Mouse (Mus musculus): ENCODE measurements at regions not wholly inside any gene's neighbourhood (a gene's known extent, or its start where the extent isn't known, plus 50 kb on each side); places are given as distances from the start of the nearest gene placed in this dataset.

GRCm38 (mm10) chr2:79060320-79060719 lies 192.4 kb downstream of the Ube2e3 start:
- Histone ChIP-seq H3K4me1 (replicated peaks) (0 out of 2 replicates have a peak, but pooled peaks cover 9% of the 10 kb centered on the region), H3K9me3 (no peaks in the 10 kb centered on the region), H3K4me2 (no peak overlapping the region), H3K36me3 (no peaks in the 10 kb centered on the region), H3K9ac (no peak overlapping the region), H3K27ac (replicated peaks) (no peak overlapping the region), H3K4me3 (no peak overlapping the region), H3K27me3 (no peaks in the 10 kb centered on the region)
- no peak for ATAC-seq (ENCODE audit: low FRiP score, low read depth)
- 78% methylated on average over 7 of the region's 7 CpGs for whole genome bisulfite sequencing

- no peaks in the 10 kb centered on the region for H3K9me3 ChIP-seq
- no peaks in the 10 kb centered on the region for H3K36me3 ChIP-seq
- no peak overlapping the region for H3K27ac ChIP-seq (replicated peaks)
- H3K4me3 ChIP-seq, result no peak overlapping the region
- H3K9ac ChIP-seq, result no peak overlapping the region
- H3K27me3 ChIP-seq, result no peaks in the 10 kb centered on the region
- H3K4me2 ChIP-seq, result no peak overlapping the region
- 71% methylated on average over 4 of the region's 4 CpGs for WGBS
- H3K4me1 ChIP-seq (replicated peaks), result 0 out of 2 replicates have a peak, but pooled peaks cover 9% of the 10 kb centered on the region
- ATAC-seq (ENCODE audit: low FRiP score, low read depth), result no peak
Measured at GRCm38 (mm10) chr2:79061645-79062044, 193.6 kb upstream of the Itga4 start.

- no peak for ATAC-seq (ENCODE audit: low FRiP score, low read depth)
- 68% methylated on average over 6 of the region's 6 CpGs for WGBS
Measured at GRCm38 (mm10) chr2:79062196-79062636, 193.0 kb upstream of the Itga4 start.

GRCm38 (mm10) chr2:79063641-79064040 lies 191.6 kb upstream of the Itga4 start:
- whole genome bisulfite sequencing, result 94% methylated on average over 2 of the region's 2 CpGs
- ATAC-seq (ENCODE audit: low FRiP score, low read depth), result no peak
- Histone ChIP-seq H3K27me3 (no peaks in the 10 kb centered on the region), H3K9me3 (no peaks in the 10 kb centered on the region), H3K4me2 (no peak overlapping the region), H3K4me3 (no peak overlapping the region), H3K9ac (no peak overlapping the region), H3K27ac (replicated peaks) (no peak overlapping the region), H3K4me1 (replicated peaks) (0 out of 2 replicates have a peak, but pooled peaks cover 9% of the 10 kb centered on the region), H3K36me3 (no peaks in the 10 kb centered on the region)

More at GRCm38 (mm10) chr2:79062196-79062636, 193.0 kb upstream of the Itga4 start:
- Histone ChIP-seq H3K9ac (no peak overlapping the region), H3K9me3 (no peaks in the 10 kb centered on the region), H3K27me3 (no peaks in the 10 kb centered on the region), H3K27ac (replicated peaks) (no peak overlapping the region), H3K4me1 (replicated peaks) (0 out of 2 replicates have a peak, but pooled peaks cover 9% of the 10 kb centered on the region), H3K4me2 (no peak overlapping the region), H3K4me3 (no peak overlapping the region), H3K36me3 (no peaks in the 10 kb centered on the region)

GRCm38 (mm10) chr2:79065321-79065720 lies 189.9 kb upstream of the Itga4 start:
- Histone ChIP-seq H3K4me3 (no peak overlapping the region), H3K9me3 (no peaks in the 10 kb centered on the region), H3K4me1 (replicated peaks) (0 out of 2 replicates have a peak, but pooled peaks cover 2% of the 10 kb centered on the region), H3K36me3 (no peaks in the 10 kb centered on the region), H3K27ac (replicated peaks) (no peak overlapping the region), H3K4me2 (no peak overlapping the region), H3K27me3 (no peaks in the 10 kb centered on the region), H3K9ac (no peak overlapping the region)
- WGBS, result 90% methylated on average over 1 of the region's 1 CpGs
- ATAC-seq (ENCODE audit: low FRiP score, low read depth), result no peak

- Histone ChIP-seq H3K27me3 (no peaks in the 10 kb centered on the region), H3K4me3 (no peak overlapping the region), H3K9me3 (no peaks in the 10 kb centered on the region), H3K4me1 (replicated peaks) (no peaks in the 10 kb centered on the region), H3K27ac (replicated peaks) (no peak overlapping the region), H3K4me2 (no peak overlapping the region), H3K9ac (no peak overlapping the region), H3K36me3 (no peaks in the 10 kb centered on the region)
- no peak for ATAC-seq (ENCODE audit: low FRiP score, low read depth)
- 68% methylated on average over 2 of the region's 2 CpGs for WGBS
Measured at GRCm38 (mm10) chr2:79076115-79076514, 179.1 kb upstream of the Itga4 start.

- H3K27me3 ChIP-seq, result no peaks in the 10 kb centered on the region
- ATAC-seq (ENCODE audit: low FRiP score, low read depth), result no peak
Measured at GRCm38 (mm10) chr2:79078836-79079394, 176.3 kb upstream of the Itga4 start.

GRCm38 (mm10) chr2:79081769-79082168 lies 173.5 kb upstream of the Itga4 start:
- no peak overlapping the region for H3K4me3 ChIP-seq
- no peaks in the 10 kb centered on the region for H3K36me3 ChIP-seq
- H3K9ac ChIP-seq, result no peak overlapping the region
- no peaks in the 10 kb centered on the region for H3K4me1 ChIP-seq (replicated peaks)
- no peaks in the 10 kb centered on the region for H3K27me3 ChIP-seq
- ATAC-seq (ENCODE audit: low FRiP score, low read depth), result no peak
- H3K4me2 ChIP-seq, result no peak overlapping the region
- H3K27ac ChIP-seq (replicated peaks), result no peak overlapping the region
- WGBS, result 91% methylated on average over 2 of the region's 2 CpGs
- no peaks in the 10 kb centered on the region for H3K9me3 ChIP-seq

More at GRCm38 (mm10) chr2:79078836-79079394, 176.3 kb upstream of the Itga4 start:
- Histone ChIP-seq H3K4me2 (no peak overlapping the region), H3K36me3 (no peaks in the 10 kb centered on the region), H3K9ac (no peak overlapping the region), H3K4me1 (replicated peaks) (no peaks in the 10 kb centered on the region), H3K27ac (replicated peaks) (no peak overlapping the region), H3K4me3 (no peak overlapping the region), H3K9me3 (no peaks in the 10 kb centered on the region)
- WGBS, result 78% methylated on average over 5 of the region's 5 CpGs

GRCm38 (mm10) chr2:79086280-79086679 lies 168.9 kb upstream of the Itga4 start:
- WGBS, result 97% methylated on average over 4 of the region's 4 CpGs
- no peak for ATAC-seq (ENCODE audit: low FRiP score, low read depth)
- no peaks in the 10 kb centered on the region for H3K27me3 ChIP-seq

GRCm38 (mm10) chr2:79086857-79087578 lies 168.2 kb upstream of the Itga4 start:
- H3K27ac ChIP-seq (replicated peaks), result 0 out of 2 replicates have a peak overlapping the region, but pooled peaks have one; percentile 22
- H3K9me3 ChIP-seq, result no peaks in the 10 kb centered on the region
- H3K9ac ChIP-seq, result no peak overlapping the region
- 70% methylated on average over 9 of the region's 9 CpGs for WGBS
- no peak for ATAC-seq (ENCODE audit: low FRiP score, low read depth)
- no peaks in the 10 kb centered on the region for H3K36me3 ChIP-seq
- no peak overlapping the region for H3K4me2 ChIP-seq
- no peaks in the 10 kb centered on the region for H3K27me3 ChIP-seq
- H3K4me1 ChIP-seq (replicated peaks), result 0 out of 2 replicates have a peak, but pooled peaks cover 5% of the 10 kb centered on the region
- H3K4me3 ChIP-seq, result no peak overlapping the region

More at GRCm38 (mm10) chr2:79086280-79086679, 168.9 kb upstream of the Itga4 start:
- H3K9me3 ChIP-seq, result no peaks in the 10 kb centered on the region
- 0 out of 2 replicates have a peak, but pooled peaks cover 5% of the 10 kb centered on the region for H3K4me1 ChIP-seq (replicated peaks)
- no peak overlapping the region for H3K9ac ChIP-seq
- H3K36me3 ChIP-seq, result no peaks in the 10 kb centered on the region
- H3K4me2 ChIP-seq, result no peak overlapping the region
- H3K4me3 ChIP-seq, result no peak overlapping the region
- no peak overlapping the region for H3K27ac ChIP-seq (replicated peaks)

- H3K27ac ChIP-seq (replicated peaks), result 0 out of 2 replicates have a peak overlapping the region, but pooled peaks have one; percentile 22
- H3K9me3 ChIP-seq, result no peaks in the 10 kb centered on the region
- H3K9ac ChIP-seq, result no peak overlapping the region
- 64% methylated on average over 9 of the region's 9 CpGs for WGBS
- H3K4me2 ChIP-seq, result no peak overlapping the region
- 0 out of 2 replicates have a peak, but pooled peaks cover 5% of the 10 kb centered on the region for H3K4me1 ChIP-seq (replicated peaks)
- no peak overlapping the region for H3K4me3 ChIP-seq
- ATAC-seq (ENCODE audit: low FRiP score, low read depth), result no peak
- H3K27me3 ChIP-seq, result no peaks in the 10 kb centered on the region
- no peaks in the 10 kb centered on the region for H3K36me3 ChIP-seq
Measured at GRCm38 (mm10) chr2:79087600-79088205, 167.5 kb upstream of the Itga4 start.

GRCm38 (mm10) chr2:79090273-79090672 lies 165.0 kb upstream of the Itga4 start:
- Histone ChIP-seq H3K4me3 (no peak overlapping the region), H3K4me1 (replicated peaks) (0 out of 2 replicates have a peak, but pooled peaks cover 5% of the 10 kb centered on the region), H3K4me2 (no peak overlapping the region), H3K36me3 (no peaks in the 10 kb centered on the region), H3K27ac (replicated peaks) (no peak overlapping the region), H3K9me3 (no peaks in the 10 kb centered on the region), H3K27me3 (no peaks in the 10 kb centered on the region), H3K9ac (no peak overlapping the region)
- 98% methylated on average over 2 of the region's 2 CpGs for WGBS
- no peak for ATAC-seq (ENCODE audit: low FRiP score, low read depth)

Data from hindbrain, embryonic 15.5 days (tissue).